Mouse (Mus musculus) left cerebral cortex, adult 18-20 months (tissue): ENCODE data around the gene Gclc. TPM values are rescaled to one million over a fixed set of nuclear protein-coding genes. Genes with fewer than 3 reads are reported as not detected.
A peak's percentile ranks its signal among the peaks of the same experiment; 100 is the strongest.

Source experiments
- DNase-seq, 2 experiments: peaks; one replicate each; pipeline ENCODE4 v3.0.0; 2021 to 2022; ENCODE audit warnings: low spot score in 2 of 2, mixed read lengths in 1 of 2
- long read RNA-seq, 2 experiments: library from polyadenylated mRNA; stranded (forward); transcript quantifications; one replicate each; pipeline ENCODE4 v2.0.0; 2021
- total RNA-seq, 2 experiments: library from RNA; stranded (reverse); gene quantifications; 2 replicates each; pipeline ENCODE4 v1.2.3; 2021

The Gclc gene
- 10 to 100 TPM; 44.0 to 49.5 TPM for total RNA-seq
- long read RNA-seq, experiment 1, transcript Gclc-201 (16 exons, 3,423 nt), result major isoform, 90 of 110 reads
- long read RNA-seq, experiment 1, partial matches to known transcripts, result 4 of 110 reads
- long read RNA-seq, experiment 1, other reads (novel, unspliced or antisense), result 16 of 110 reads
- long read RNA-seq, experiment 2, transcript Gclc-201 (16 exons, 3,423 nt), result major isoform, 66 of 84 reads
- long read RNA-seq, experiment 2, partial matches to known transcripts, result 0 of 84 reads
- long read RNA-seq, experiment 2, other reads (novel, unspliced or antisense), result 18 of 84 reads

GRCm38 (mm10) chr9:77753853-77754727 lies at the start of gene Gclc:
Gclc (plus strand) TSS chr9:77754535.
- DNase-seq, result peak; percentile 84 to 91

GRCm38 (mm10) chr9:77706515-77706914 lies 47.8 kb upstream of the Gclc start:
- DNase-seq, result no peak

GRCm38 (mm10) chr9:77707433-77708139 lies 46.7 kb upstream of the Gclc start:
- DNase-seq, result no peak

GRCm38 (mm10) chr9:77708950-77709349 lies 45.4 kb upstream of the Gclc start:
- DNase-seq, result no peak

- no peak for DNase-seq
These were observed 43.2 kb upstream of the Gclc start for GRCm38 (mm10) chr9:77711021-77711569.

DNA sequence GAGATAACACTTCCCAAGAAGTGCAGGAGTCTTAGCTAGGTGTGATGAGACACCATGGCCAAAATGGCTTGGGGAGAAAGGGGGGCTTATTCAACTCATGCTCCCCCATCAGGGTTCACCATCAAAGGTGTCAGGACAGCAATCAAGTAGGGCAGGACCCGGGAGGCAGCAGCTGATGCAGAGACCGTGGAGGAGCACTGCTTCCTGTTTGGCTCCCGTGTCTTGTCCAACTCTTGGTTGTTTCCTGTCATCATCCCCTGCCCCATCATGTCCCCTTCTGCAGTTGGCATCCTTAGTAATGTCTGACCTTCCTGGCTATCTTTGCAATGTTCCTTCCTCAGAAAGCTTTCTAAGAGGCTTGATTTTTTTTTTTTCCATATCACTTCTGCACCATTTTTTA lies 41.5 kb upstream of the Gclc start:
- no peak for DNase-seq

DNA sequence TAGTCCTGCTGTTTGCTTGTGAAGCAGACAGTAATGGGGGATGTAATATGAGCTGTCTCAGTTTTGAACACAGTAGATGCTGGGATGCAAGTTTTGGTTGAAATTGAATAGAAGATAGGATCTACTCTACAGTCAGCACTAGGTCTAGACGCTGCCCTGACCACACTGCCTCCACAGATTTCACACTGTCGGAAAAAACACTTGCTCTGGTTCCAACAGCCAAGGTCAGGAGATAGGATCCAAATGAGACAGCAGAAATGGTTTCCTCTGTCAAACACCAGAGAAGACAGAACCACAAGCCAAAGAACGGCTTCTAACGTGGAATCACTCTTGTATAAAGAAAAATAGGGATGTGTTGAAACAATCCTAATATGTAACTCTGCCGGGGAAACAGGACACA lies 41.0 kb upstream of the Gclc start:
- no peak for DNase-seq

- DNase-seq, result no peak
These were observed 39.1 kb upstream of the Gclc start for GRCm38 (mm10) chr9:77715262-77715661.

GRCm38 (mm10) chr9:77716009-77716408 lies 38.3 kb upstream of the Gclc start:
- no peak for DNase-seq

DNA sequence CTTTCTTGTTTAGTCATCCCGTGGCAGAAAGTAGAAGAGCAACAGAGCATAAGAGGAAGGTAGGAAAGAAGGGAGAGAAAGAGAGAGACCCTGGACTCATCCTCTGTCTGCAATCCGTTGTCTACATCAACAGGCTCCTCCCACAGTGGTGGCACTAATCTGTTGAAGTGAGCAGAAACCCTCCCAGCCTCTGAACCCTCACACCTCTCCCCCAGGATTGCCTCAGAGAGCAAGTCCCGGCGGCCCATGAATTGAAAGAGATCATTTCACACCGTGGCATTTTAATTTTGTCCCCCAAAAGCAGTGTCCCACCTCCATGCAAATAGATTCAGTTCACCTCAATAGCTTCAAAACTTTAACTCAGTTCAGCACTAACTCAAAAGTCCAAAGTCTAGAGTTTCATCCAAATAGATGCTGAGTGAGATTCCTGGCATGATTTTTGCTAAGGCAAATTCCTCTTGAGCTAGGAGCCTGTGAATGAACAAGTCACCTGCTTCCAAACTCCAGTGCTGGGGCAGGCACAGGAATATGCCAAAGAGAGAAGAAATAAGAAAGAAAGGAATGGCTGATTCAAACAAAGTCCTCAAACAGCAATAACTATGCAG lies 36.4 kb upstream of the Gclc start:
- no peak for DNase-seq

GRCm38 (mm10) chr9:77718816-77719411 lies 35.4 kb upstream of the Gclc start:
- DNase-seq, result no peak

DNA sequence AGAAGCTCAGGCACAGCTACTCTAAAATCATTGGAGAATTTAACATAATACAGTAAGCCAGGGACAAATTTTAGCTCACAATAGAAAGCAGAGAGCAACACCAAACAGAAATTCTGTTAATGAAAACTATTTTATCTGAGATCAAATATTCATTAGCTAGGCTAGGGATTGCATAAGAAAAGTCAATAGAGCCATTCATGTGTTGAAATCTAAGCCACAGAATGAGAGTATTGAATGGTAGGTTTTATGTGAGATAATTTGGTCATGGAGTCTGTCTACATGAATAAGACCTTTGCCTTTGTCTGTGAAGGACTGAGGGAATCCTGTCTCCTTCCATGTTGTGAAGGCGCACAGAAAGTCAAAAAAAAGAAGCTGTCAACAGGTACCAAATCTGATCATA lies 34.7 kb upstream of the Gclc start:
- DNase-seq, result no peak

GRCm38 (mm10) chr9:77722381-77722780 lies 32.0 kb upstream of the Gclc start:
- no peak for DNase-seq

DNA sequence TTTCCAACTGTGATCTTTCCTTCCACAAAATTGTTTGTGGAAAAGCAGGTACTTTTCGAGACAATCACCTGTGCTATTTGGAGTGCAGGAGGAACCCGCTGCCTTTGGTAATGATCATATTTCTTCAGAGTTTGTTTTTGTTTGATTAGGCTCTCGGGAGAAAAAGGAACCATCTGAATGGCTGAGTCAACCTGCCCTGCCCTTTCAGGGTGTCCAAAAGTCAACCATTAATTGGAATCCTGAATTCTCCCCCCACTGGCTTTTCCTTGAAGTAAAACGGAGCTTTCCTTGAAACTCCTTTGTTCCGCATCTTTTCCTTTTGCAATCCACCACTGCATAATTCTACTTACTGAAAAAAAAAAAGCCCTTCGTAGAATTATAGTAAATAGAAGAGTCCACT lies 30.1 kb upstream of the Gclc start:
- DNase-seq, result no peak

GRCm38 (mm10) chr9:77725448-77725847 lies 28.9 kb upstream of the Gclc start:
- no peak for DNase-seq

- DNase-seq, result no peak
These were observed 28.2 kb upstream of the Gclc start for GRCm38 (mm10) chr9:77726018-77726684.

GRCm38 (mm10) chr9:77727012-77727411 lies 27.3 kb upstream of the Gclc start:
- DNase-seq, result no peak

GRCm38 (mm10) chr9:77732067-77732466 lies 22.3 kb upstream of the Gclc start:
- no peak for DNase-seq

DNA sequence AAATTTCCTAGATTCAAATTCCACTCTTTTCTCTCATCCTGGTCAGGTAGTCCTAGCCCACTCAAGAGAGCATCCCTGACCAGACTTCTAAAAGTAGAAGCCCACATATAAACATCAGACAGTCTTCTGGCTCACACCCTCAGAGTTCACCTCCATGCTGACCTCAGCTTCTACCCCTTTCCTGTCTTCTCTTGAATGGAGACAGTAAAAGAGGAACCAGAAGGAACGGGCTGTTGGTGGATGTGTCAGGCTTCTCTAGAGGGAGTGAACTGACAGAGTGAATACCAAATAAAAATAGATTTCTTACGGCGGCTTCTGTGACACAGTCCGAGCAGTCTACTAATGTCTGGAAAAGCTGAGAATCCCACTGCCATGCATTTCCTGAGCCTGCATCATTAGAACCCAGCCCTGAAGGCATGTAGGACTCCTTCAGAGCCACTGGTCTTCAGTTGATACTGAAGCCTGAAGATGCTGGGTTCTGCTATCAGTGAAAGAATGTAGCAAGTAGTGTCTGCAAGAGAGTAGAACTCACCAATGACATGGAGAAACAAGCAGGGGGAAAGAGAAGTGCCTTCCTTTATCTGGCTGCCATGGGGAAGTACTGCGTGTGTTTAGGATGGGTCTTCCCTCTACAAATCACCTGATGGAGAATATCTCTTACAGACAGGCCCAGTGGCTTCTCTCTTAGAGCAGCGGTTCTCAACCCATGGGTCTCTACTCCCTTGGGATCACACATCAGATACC lies 16.9 kb upstream of the Gclc start:
- DNase-seq, result no peak
